Mouse (Mus musculus) midbrain, embryonic 11.5 days (tissue): Measurements from ENCODE around the gene Klhl8. TPM values are rescaled to one million over a fixed set of nuclear protein-coding genes. Genes with fewer than 3 reads are reported as not detected.

Experiments used
- ATAC-seq: fragments of 200-750 bp; cut with Nextera tagmentation; 2 replicates; pipeline ENCODE4 v1.8.0; 2017; ENCODE audit warnings: moderate TSS enrichment, moderate library complexity; ENCODE audit not compliant: low FRiP score
- DNase-seq: peaks from one replicate; pipeline ENCODE4 v3.0.0; 2015; ENCODE audit warnings: low spot score; ENCODE audit errors: missing footprints
- H3K27ac ChIP-seq: fragments of 300-500 bp; sonication (generic); 2 replicates; pipeline ENCODE4 v1.5.1; 2014; ENCODE audit warnings: low read depth, low read length
- H3K27me3 ChIP-seq: fragments of 300-500 bp; sonication (generic); 2 replicates; pipeline ENCODE4 v1.6.1; 2014; ENCODE audit warnings: mild to moderate bottlenecking, low read length, moderate library complexity, mixed read lengths; ENCODE audit not compliant: control insufficient read depth, insufficient read depth
- H3K36me3 ChIP-seq: fragments of 300-500 bp; sonication (generic); 2 replicates; pipeline ENCODE4 v1.6.1; 2014; ENCODE audit warnings: mild to moderate bottlenecking, low read length, moderate library complexity, mixed read lengths; ENCODE audit not compliant: control insufficient read depth, insufficient read depth
- H3K4me1 ChIP-seq: fragments of 300-500 bp; sonication (generic); 2 replicates; pipeline ENCODE4 v1.6.1; 2014; ENCODE audit warnings: low read length; ENCODE audit not compliant: control insufficient read depth, insufficient read depth
- H3K4me2 ChIP-seq: fragments of 300-500 bp; sonication (generic); 2 replicates; pipeline ENCODE4 v1.6.1; 2014; ENCODE audit warnings: mild to moderate bottlenecking, moderate library complexity
- H3K4me3 ChIP-seq: fragments of 300-500 bp; sonication (generic); 2 replicates; pipeline ENCODE4 v1.5.1; 2014; ENCODE audit warnings: low read depth, low read length
- H3K9ac ChIP-seq: fragments of 300-500 bp; sonication (generic); 2 replicates; pipeline ENCODE4 v1.6.1; 2014; ENCODE audit warnings: low read length
- H3K9me3 ChIP-seq: fragments of 300-500 bp; sonication (generic); 2 replicates; pipeline ENCODE4 v1.6.1; 2016; ENCODE audit warnings: low read length; ENCODE audit not compliant: control insufficient read depth
- WGBS: fragments of 180-500 bp; shearing (Covaris S2); extraction: QIAGEN DNeasy Blood & Tissue Kit; methylation state at CpG from one replicate; pipeline ENCODE4 v1.1.7; 2014; 5-methylcytosine and 5-hydroxymethylcytosine counted together
- polyA plus RNA-seq: library from polyadenylated mRNA; unstranded; fragments of >200 nt; fragmentation: Nextera tagmentation; extraction: Ambion mirVana; gene quantifications from 2 replicates; pipeline ENCODE4 v1.2.1, GENCODE M21; 2014

The Klhl8 gene
- polyA plus RNA-seq, 1 experiment from 2014 or later: 16.5 TPM

GRCm38 (mm10) chr5:103845418-103846153 is 65.5 kb downstream of the Klhl8 start:
- H3K4me3 ChIP-seq: no peak overlapping the region
- no peak overlapping the region for H3K27ac ChIP-seq
- H3K27me3 ChIP-seq: no peaks in the 10 kb centered on the region
- no peak overlapping the region for H3K9ac ChIP-seq
- no peak overlapping the region for H3K4me2 ChIP-seq
- peaks cover 3% of the 10 kb centered on the region; the same call in 1 of the 2 replicates for H3K4me1 ChIP-seq
- DNase-seq (peak; percentile 87), ATAC-seq (peak; percentile 76)
- no peaks in the 10 kb centered on the region; the same call in 1 of the 2 replicates for H3K36me3 ChIP-seq
- WGBS: 49% methylated on average over 19 of the region's 19 CpGs
- H3K9me3 ChIP-seq: no peaks in the 10 kb centered on the region

- H3K9me3 ChIP-seq: no peaks in the 10 kb centered on the region
- H3K9ac ChIP-seq: no peak overlapping the region
- H3K27me3 ChIP-seq: no peaks in the 10 kb centered on the region
- no peak overlapping the region for H3K4me3 ChIP-seq
- H3K4me2 ChIP-seq: no peak overlapping the region
- 58% methylated on average over 1 of the region's 1 CpGs for WGBS
- DNase-seq (peak; percentile 88), ATAC-seq (no peak)
- no peak overlapping the region for H3K27ac ChIP-seq
- H3K4me1 ChIP-seq: peaks cover 3% of the 10 kb centered on the region; the same call in 1 of the 2 replicates
- no peaks in the 10 kb centered on the region; the same call in 1 of the 2 replicates for H3K36me3 ChIP-seq
These were observed 67.1 kb downstream of the Klhl8 start for GRCm38 (mm10) chr5:103843938-103844337.

GRCm38 (mm10) chr5:103839265-103839626 is 71.8 kb downstream of the Klhl8 start:
- Histone ChIP-seq H3K9ac (no peak overlapping the region), H3K4me1 (no peaks in the 10 kb centered on the region)

GRCm38 (mm10) chr5:103838550-103839264 is 72.4 kb downstream of the Klhl8 start:
- no peak overlapping the region for H3K4me2 ChIP-seq
- H3K4me1 ChIP-seq: no peaks in the 10 kb centered on the region
- DNase-seq (peak; percentile 28), ATAC-seq (no peak)
- no peaks in the 10 kb centered on the region for H3K27me3 ChIP-seq
- no peaks in the 10 kb centered on the region for H3K9me3 ChIP-seq
- WGBS: 93% methylated on average over 15 of the region's 15 CpGs
- H3K27ac ChIP-seq: no peak overlapping the region
- no peak overlapping the region for H3K4me3 ChIP-seq
- peaks cover 2% of the 10 kb centered on the region; the same call in 1 of the 2 replicates for H3K36me3 ChIP-seq
- H3K9ac ChIP-seq: no peak overlapping the region

More at GRCm38 (mm10) chr5:103839265-103839626, 71.8 kb downstream of the Klhl8 start:
- peak; percentile 28 for DNase-seq
- 80% methylated on average over 3 of the region's 3 CpGs for WGBS
- no peak overlapping the region for H3K4me3 ChIP-seq
- H3K36me3 ChIP-seq: no peaks in the 10 kb centered on the region; the same call in 1 of the 2 replicates
- no peaks in the 10 kb centered on the region for H3K9me3 ChIP-seq
- no peak for ATAC-seq
- no peak overlapping the region for H3K4me2 ChIP-seq
- H3K27me3 ChIP-seq: no peaks in the 10 kb centered on the region
- no peak overlapping the region for H3K27ac ChIP-seq

GRCm38 (mm10) chr5:103836148-103836784 is 74.8 kb downstream of the Klhl8 start:
- no peak overlapping the region for H3K27ac ChIP-seq
- H3K9ac ChIP-seq: no peak overlapping the region
- H3K27me3 ChIP-seq: no peaks in the 10 kb centered on the region
- DNase-seq (no peak), ATAC-seq (no peak)
- H3K4me3 ChIP-seq: no peak overlapping the region
- H3K4me2 ChIP-seq: no peak overlapping the region
- H3K4me1 ChIP-seq: no peaks in the 10 kb centered on the region
- H3K36me3 ChIP-seq: 0 out of 2 replicates have a peak, but pooled peaks cover 2% of the 10 kb centered on the region
- no peaks in the 10 kb centered on the region for H3K9me3 ChIP-seq
- 61% methylated on average over 8 of the region's 11 CpGs for WGBS

- no peak overlapping the region for H3K4me3 ChIP-seq
- H3K9ac ChIP-seq: no peak overlapping the region
- no peaks in the 10 kb centered on the region for H3K4me1 ChIP-seq
- 0 out of 2 replicates have a peak, but pooled peaks cover 2% of the 10 kb centered on the region for H3K36me3 ChIP-seq
- DNase-seq (no peak), ATAC-seq (no peak)
- H3K27me3 ChIP-seq: no peaks in the 10 kb centered on the region
- no peak overlapping the region for H3K4me2 ChIP-seq
- 87% methylated on average over 15 of the region's 15 CpGs for WGBS
- no peak overlapping the region for H3K27ac ChIP-seq
- no peaks in the 10 kb centered on the region for H3K9me3 ChIP-seq
These were observed 75.5 kb downstream of the Klhl8 start for GRCm38 (mm10) chr5:103835471-103836147.

- 0 out of 2 replicates have a peak, but pooled peaks cover 2% of the 10 kb centered on the region for H3K36me3 ChIP-seq
- H3K27me3 ChIP-seq: no peaks in the 10 kb centered on the region
- H3K4me3 ChIP-seq: no peak overlapping the region
- no peak overlapping the region for H3K4me2 ChIP-seq
- no peak overlapping the region for H3K9ac ChIP-seq
- H3K27ac ChIP-seq: no peak overlapping the region
- DNase-seq (no peak), ATAC-seq (no peak)
- H3K9me3 ChIP-seq: no peaks in the 10 kb centered on the region
- H3K4me1 ChIP-seq: no peaks in the 10 kb centered on the region
- WGBS: 92% methylated on average over 1 of the region's 1 CpGs
These were observed 80.2 kb downstream of the Klhl8 start for GRCm38 (mm10) chr5:103830886-103831285.

GRCm38 (mm10) chr5:103829158-103829557 is 81.9 kb downstream of the Klhl8 start:
- no peaks in the 10 kb centered on the region for H3K27me3 ChIP-seq
- H3K9ac ChIP-seq: no peak overlapping the region
- H3K27ac ChIP-seq: no peak overlapping the region
- H3K4me2 ChIP-seq: no peak overlapping the region
- H3K36me3 ChIP-seq: 0 out of 2 replicates have a peak, but pooled peaks cover 2% of the 10 kb centered on the region
- no peaks in the 10 kb centered on the region for H3K9me3 ChIP-seq
- no peaks in the 10 kb centered on the region for H3K4me1 ChIP-seq
- 78% methylated on average over 12 of the region's 12 CpGs for WGBS
- no peak for ATAC-seq
- no peak for DNase-seq
- H3K4me3 ChIP-seq: no peak overlapping the region
